Mouse (Mus musculus) erythroid progenitor cell, adult 5-6 weeks (primary cell): ENCODE results near the gene Proser1. TPM values are rescaled to one million over a fixed set of nuclear protein-coding genes. Genes with fewer than 3 reads are reported as not detected.

Experiments
- ATAC-seq: replicated peaks from 2 replicates; pipeline ENCODE4 v1.8.0; 2016; ENCODE audit warnings: moderate number of reproducible peaks, mild to moderate bottlenecking, moderate TSS enrichment, inconsistent platforms; ENCODE audit not compliant: poor library complexity, low FRiP score, severe bottlenecking
- total RNA-seq, 2 experiments: library from RNA; stranded (forward) in 1 of 2; stranded (reverse) in 1 of 2; fragments of 150-400 nt in 1 of 2; fragments of 186-747, 209-891 nt in 1 of 2; gene quantifications; 2 replicates each; pipeline versions ENCODE4 v1.2.3 to v1.2.4; 2015 to 2017; ENCODE audit warnings: low replicate concordance in 2 of 2

Gene Proser1
- total RNA-seq, 2 experiments from 2014 or later = 9.7 to 10.1 TPM

- ATAC-seq = 0 out of 2 replicates have a peak, but pooled peaks have one; percentile 6
Observed at GRCm38 (mm10) chr3:53464146-53464698, 756 bp downstream of the Proser1 start.

GRCm38 (mm10) chr3:53465330-53465729, 1.9 kb downstream of the Proser1 start:
- no peak for ATAC-seq

- ATAC-seq = no peak
Observed at GRCm38 (mm10) chr3:53466481-53466880, 3.0 kb downstream of the Proser1 start.

GRCm38 (mm10) chr3:53467356-53467755, 3.9 kb downstream of the Proser1 start:
- ATAC-seq = no peak

GRCm38 (mm10) chr3:53469650-53470049, 6.2 kb downstream of the Proser1 start:
- no peak for ATAC-seq

GRCm38 (mm10) chr3:53472061-53472460, 8.6 kb downstream of the Proser1 start:
- ATAC-seq = no peak

GRCm38 (mm10) chr3:53474179-53474578, 10.7 kb downstream of the Proser1 start:
- ATAC-seq = no peak

GRCm38 (mm10) chr3:53475889-53476288, 12.4 kb downstream of the Proser1 start:
- no peak for ATAC-seq

GRCm38 (mm10) chr3:53477468-53477867, 14.0 kb downstream of the Proser1 start:
- ATAC-seq = no peak

GRCm38 (mm10) chr3:53478419-53479046, 15.1 kb downstream of the Proser1 start:
- ATAC-seq = no peak

GRCm38 (mm10) chr3:53483414-53484059, 20.1 kb downstream of the Proser1 start:
- no peak for ATAC-seq

- ATAC-seq = no peak
Observed at GRCm38 (mm10) chr3:53486561-53486960, 23.1 kb downstream of the Proser1 start.

GRCm38 (mm10) chr3:53486996-53487576, 23.6 kb downstream of the Proser1 start:
- ATAC-seq = no peak

GRCm38 (mm10) chr3:53488353-53488752, 24.9 kb downstream of the Proser1 start, which contains the start of gene Stoml3:
Gene Stoml3 (plus strand): TSS chr3:53488653.
- no peak for ATAC-seq

GRCm38 (mm10) chr3:53498351-53498905, 35.0 kb downstream of the Proser1 start:
- ATAC-seq = no peak

GRCm38 (mm10) chr3:53502428-53502827, 39.0 kb downstream of the Proser1 start:
- no peak for ATAC-seq

GRCm38 (mm10) chr3:53513096-53513495, 49.6 kb downstream of the Proser1 start:
- ATAC-seq = no peak

GRCm38 (mm10) chr3:53514221-53515065, 51.0 kb downstream of the Proser1 start:
- no peak for ATAC-seq

GRCm38 (mm10) chr3:53522794-53523193, 59.3 kb downstream of the Proser1 start:
- no peak for ATAC-seq

- no peak for ATAC-seq
Observed at GRCm38 (mm10) chr3:53525737-53526136, 62.3 kb downstream of the Proser1 start.
